Comparison of ENCODE assay signal across 14 mouse cellular contexts in genomic region chr19:53856794-53857193, GRCm38 (mm10). TPM values are rescaled to one million over a fixed set of nuclear protein-coding genes. Genes with fewer than 3 reads are reported as not detected.
DNase-seq lines count a peak whose midpoint lies in the region; ATAC-seq and TF ChIP-seq lines count a peak whose summit lies in the region.
"Had no signal": no experiment of that assay in that cellular context is flagged by ENCODE, and none has a peak within 500 bp of the region (broad histone marks: within the 10 kb centered on the region; RNA-seq: fewer than 3 reads in every experiment).

No protein-coding gene starts in this region.

- no peak overlapping the region for H3K9ac ChIP-seq in hindbrain, postnatal 0 days (replicated peaks; ENCODE audit: low read length)
- H3K9ac ChIP-seq in hindbrain, embryonic 13.5 days, result no peak overlapping the region
- H3K9ac ChIP-seq: liver, embryonic 12.5 days had no signal

- H3K4me3 ChIP-seq in hindbrain, postnatal 0 days (ENCODE audit: low read length), result no peak overlapping the region
- no peak overlapping the region for H3K4me3 ChIP-seq in hindbrain, embryonic 13.5 days
- H3K4me3 ChIP-seq in gastrocnemius, adult 2 months, result peak overlapping the region; percentile 57
- no peak overlapping the region for H3K4me3 ChIP-seq in olfactory bulb, adult 2 months (ENCODE audit: insufficient read depth, low read depth, low read length)
- H3K4me3 ChIP-seq in cerebellum, adult 2 months (replicated peaks; ENCODE audit: insufficient read depth, low read depth, low read length), result no peak overlapping the region
- H3K4me3 ChIP-seq: liver, embryonic 12.5 days had no signal

- peak; percentile 17 for DNase-seq in hindbrain, postnatal 0 days (ENCODE audit: low spot score)
- DNase-seq in gastrocnemius, adult 2 months, result peak; percentile 83
- peak; percentile 56 for DNase-seq in heart, adult 8-10 months (ENCODE audit: low spot score)
- DNase-seq in cerebellum, adult 2 months, result no peak
- no peak for DNase-seq in spleen, adult 18-20 months
- DNase-seq: cerebellum, adult 9-11 months; right cerebral cortex, postnatal 14 days had no signal

- no peaks in the 10 kb centered on the region for H3K9me3 ChIP-seq in hindbrain, postnatal 0 days (ENCODE audit: low read length)
- no peaks in the 10 kb centered on the region for H3K9me3 ChIP-seq in hindbrain, embryonic 13.5 days
- H3K9me3 ChIP-seq: liver, embryonic 12.5 days had no signal

- H3K4me2 ChIP-seq in hindbrain, postnatal 0 days (ENCODE audit: low read depth, low read length), result no peak overlapping the region
- H3K4me2 ChIP-seq in hindbrain, embryonic 13.5 days, result no peak overlapping the region
- H3K4me2 ChIP-seq: liver, embryonic 12.5 days had no signal

- no peaks in the 10 kb centered on the region for H3K36me3 ChIP-seq in hindbrain, postnatal 0 days (ENCODE audit: insufficient read depth, low read length)
- H3K36me3 ChIP-seq in hindbrain, embryonic 13.5 days, result no peaks in the 10 kb centered on the region
- H3K36me3 ChIP-seq: liver, embryonic 12.5 days had no signal

- H3K4me1 ChIP-seq in hindbrain, postnatal 0 days (ENCODE audit: insufficient read depth, low read length), result peaks cover 18% of the 10 kb centered on the region
- H3K4me1 ChIP-seq in hindbrain, embryonic 13.5 days (replicated peaks), result peaks cover 37% of the 10 kb centered on the region
- H3K4me1 ChIP-seq in olfactory bulb, adult 2 months (ENCODE audit: control insufficient read depth, insufficient read depth, low read length), result peaks cover 43% of the 10 kb centered on the region
- peaks cover 7% of the 10 kb centered on the region for H3K4me1 ChIP-seq in cerebellum, adult 2 months (ENCODE audit: control insufficient read depth, insufficient read depth, low read length)

- intact Hi-C loops in gastrocnemius, adult 2 months (cut with DNase I), result loop anchor here (2.0 kb wide), 1 partner anchor 46 kb away; no protein-coding TSS in a partner anchor

- 66% methylated on average over 9 of the region's 9 CpGs for WGBS in hindbrain, postnatal 0 days
- WGBS in hindbrain, embryonic 13.5 days, result 77% methylated on average over 9 of the region's 9 CpGs
- WGBS in olfactory bulb, adult 2 months, result 30% methylated on average over 9 of the region's 9 CpGs
- 45% methylated on average over 9 of the region's 9 CpGs for WGBS in cerebellum, adult 2 months

- H3K27me3 ChIP-seq in hindbrain, postnatal 0 days (ENCODE audit: insufficient read depth, low read length), result no peaks in the 10 kb centered on the region
- 0 out of 2 replicates have a peak, but pooled peaks cover 6% of the 10 kb centered on the region for H3K27me3 ChIP-seq in hindbrain, embryonic 13.5 days
- no peaks in the 10 kb centered on the region for H3K27me3 ChIP-seq in cerebellum, adult 2 months (ENCODE audit: control insufficient read depth, insufficient read depth, low read length)
- H3K27me3 ChIP-seq: CH12.LX; liver, embryonic 12.5 days had no signal

- no peak for TF ChIP-seq CTCF in hindbrain, postnatal 0 days (IDR thresholded peaks at IDR 0.05; ENCODE audit: low read depth)
- no peak for TF ChIP-seq CTCF in gastrocnemius, adult 2 months (IDR thresholded peaks at IDR 0.05)
- no peak for TF ChIP-seq CTCF in olfactory bulb, adult 2 months (IDR thresholded peaks at IDR 0.05; ENCODE audit: insufficient read depth, low read depth, low read length)
- no peak for TF ChIP-seq CTCF in cerebellum, adult 2 months (IDR thresholded peaks at IDR 0.05; ENCODE audit: borderline replicate concordance, insufficient read depth, low read depth, low read length)

- ATAC-seq in hindbrain, postnatal 0 days, result no peak
- ATAC-seq in hindbrain, embryonic 13.5 days (ENCODE audit: low FRiP score), result no peak
- ATAC-seq: activated CD4-positive, CD25-positive, alpha-beta regulatory T cell, adult 4 months; inflammation-experienced regulatory T-cells, adult 6 months; liver, embryonic 12.5 days had no signal

- no peak overlapping the region for H3K27ac ChIP-seq in hindbrain, postnatal 0 days
- H3K27ac ChIP-seq in hindbrain, embryonic 13.5 days, result no peak overlapping the region
- peak overlapping the region; percentile 90 for H3K27ac ChIP-seq in gastrocnemius, adult 2 months
- H3K27ac ChIP-seq in olfactory bulb, adult 2 months (ENCODE audit: insufficient read depth, low read depth, low read length), result peak overlapping the region; percentile 59; the same call in 1 of the 2 replicates
- no peak overlapping the region for H3K27ac ChIP-seq in cerebellum, adult 2 months (ENCODE audit: insufficient read depth, low read length)
- H3K27ac ChIP-seq: kidney, postnatal 0 days; liver, embryonic 12.5 days had no signal

- TF ChIP-seq POLR2A in olfactory bulb, adult 2 months (IDR thresholded peaks at IDR 0.05; ENCODE audit: insufficient read depth, low read depth, low read length), result no peak
- no peak for TF ChIP-seq POLR2A in cerebellum, adult 2 months (IDR thresholded peaks at IDR 0.05; ENCODE audit: borderline replicate concordance, insufficient read depth, low read length)

RNA-seq across cellular contexts. Expression of gene Pdcd4, which starts 35.2 kb away (rescaled TPM):
- 10.0 and 13.1 TPM in 2 replicates for total RNA-seq in hindbrain, postnatal 0 days (2014; rRNA removed)
- polyA plus RNA-seq in hindbrain, postnatal 0 days (2015; fragmentation: Nextera tagmentation; extraction: Ambion mirVana), result 83.9 and 90.8 TPM in 2 replicates
- polyA plus RNA-seq in hindbrain, embryonic 13.5 days (2015; fragmentation: Nextera tagmentation; extraction: Ambion mirVana), result 75.4 and 82.8 TPM in 2 replicates
- 10 to 100 TPM; 14.8 to 16.8 TPM for total RNA-seq in gastrocnemius, adult 2 months (2021)
- total RNA-seq in heart, adult 8-10 months (2022), result 10 to 100 TPM; 18.3 to 28.1 (median 23.4) TPM
- polyA plus RNA-seq in olfactory bulb, adult 2 months (2012; ENCODE audit: insufficient read depth, insufficient read length, low replicate concordance, missing spikeins), result not detected in 2 replicates
- polyA plus RNA-seq in cerebellum, adult 2 months (2012; rRNA removed), result 40.0 and 42.3 TPM in 2 replicates

Comparison
In these comparisons a context has a peak if more than half of its experiments do, and no peak if none do; other contexts are left out.
1. DNase-seq: peak in hindbrain, postnatal 0 days (single experiment), gastrocnemius, adult 2 months (single experiment) and heart, adult 8-10 months (single experiment); none in cerebellum, adult 2 months (0 of 2) and spleen, adult 18-20 months (0 of 2).
2. H3K27ac ChIP-seq: peak in gastrocnemius, adult 2 months (single experiment) and olfactory bulb, adult 2 months (single experiment); none in hindbrain, postnatal 0 days (single experiment), hindbrain, embryonic 13.5 days (single experiment) and cerebellum, adult 2 months (single experiment).